Mouse (Mus musculus) ES-E14 (cell line): Measurements from ENCODE around the gene C2cd4b.

Source experiments
- CHD2 ChIP-seq: IDR thresholded peaks from 2 replicates; pipeline ENCODE4 v1.6.1; 2014; ENCODE audit warnings: mild to moderate bottlenecking, low read depth, low read length, inconsistent platforms
- MAFK ChIP-seq: IDR thresholded peaks from 2 replicates; pipeline ENCODE4 v1.6.1; 2014; ENCODE audit warnings: mild to moderate bottlenecking, low read depth, low read length, inconsistent platforms; ENCODE audit not compliant: insufficient read depth
- ZC3H11A ChIP-seq: IDR thresholded peaks from 2 replicates; pipeline ENCODE4 v1.6.1; 2012; ENCODE audit warnings: low read depth, mild to moderate bottlenecking, inconsistent platforms, low read length, borderline replicate concordance

DNA sequence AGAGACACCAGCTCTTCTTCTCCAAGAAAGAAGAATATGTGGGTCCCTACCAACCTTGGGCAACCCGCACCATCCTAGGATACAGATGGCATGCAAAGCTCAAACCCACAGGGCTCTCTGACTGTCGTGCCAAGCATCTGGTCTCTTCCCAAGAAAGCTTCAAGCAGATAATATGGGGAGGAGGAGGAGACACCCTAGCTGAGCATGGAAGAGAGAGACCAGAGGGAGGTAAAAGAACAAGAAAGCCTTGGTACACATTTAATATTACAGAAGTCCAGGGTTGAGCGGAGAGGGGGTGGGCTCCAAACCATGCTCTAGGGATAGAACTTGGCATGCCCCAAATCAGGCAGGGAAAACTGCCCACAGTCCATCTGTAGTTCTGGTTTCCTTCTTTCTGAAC lies 42.2 kb upstream of the C2cd4b start:
- TF ChIP-seq MAFK (no peak), ZC3H11A (no peak), CHD2 (no peak)
